7 mouse cellular contexts compared by ENCODE assay signal in genomic region chr5:35279696-35280001, GRCm38 (mm10). TPM values are rescaled to one million over a fixed set of nuclear protein-coding genes. Genes with fewer than 3 reads are reported as not detected.
DNase-seq lines count a peak whose midpoint lies in the region; ATAC-seq and TF ChIP-seq lines count a peak whose summit lies in the region.

No protein-coding gene starts in this region.

- H3K9me3 ChIP-seq in embryonic facial prominence, embryonic 14.5 days (ENCODE audit: control insufficient read depth, low read length), result no peaks in the 10 kb centered on the region
- H3K9me3 ChIP-seq in hindbrain, embryonic 14.5 days (ENCODE audit: control insufficient read depth, low read length), result no peaks in the 10 kb centered on the region
- H3K9me3 ChIP-seq in midbrain, embryonic 16.5 days (replicated peaks; ENCODE audit: control insufficient read depth, low read length, poor library complexity, severe bottlenecking), result no peaks in the 10 kb centered on the region

- peak overlapping the region; percentile 45 for H3K9ac ChIP-seq in embryonic facial prominence, embryonic 14.5 days (ENCODE audit: low read depth, low read length)
- H3K9ac ChIP-seq in hindbrain, embryonic 14.5 days, result peak overlapping the region; percentile 60
- peak overlapping the region; percentile 69 for H3K9ac ChIP-seq in midbrain, embryonic 16.5 days (ENCODE audit: low read depth, low read length)

- no peaks in the 10 kb centered on the region for H3K36me3 ChIP-seq in embryonic facial prominence, embryonic 14.5 days (ENCODE audit: control insufficient read depth, insufficient read depth, low read length)
- no peaks in the 10 kb centered on the region for H3K36me3 ChIP-seq in hindbrain, embryonic 14.5 days (replicated peaks; ENCODE audit: control insufficient read depth, insufficient read depth)
- no peaks in the 10 kb centered on the region for H3K36me3 ChIP-seq in midbrain, embryonic 16.5 days (ENCODE audit: control insufficient read depth, insufficient read depth, low read length)

- TF ChIP-seq CTCF in layer of hippocampus, adult 2 months (conservative IDR thresholded peaks at IDR 0.05), result no peak

- WGBS in embryonic facial prominence, embryonic 14.5 days, result no CpG with 5 or more reads among the region's 49 CpGs
- WGBS in hindbrain, embryonic 14.5 days, result 1% methylated on average over 44 of the region's 49 CpGs
- 0% methylated on average over 14 of the region's 49 CpGs for WGBS in midbrain, embryonic 16.5 days

- peak overlapping the region; percentile 90 for H3K4me2 ChIP-seq in embryonic facial prominence, embryonic 14.5 days (ENCODE audit: low read depth, low read length)
- H3K4me2 ChIP-seq in hindbrain, embryonic 14.5 days (replicated peaks), result peak overlapping the region; percentile 90
- H3K4me2 ChIP-seq in midbrain, embryonic 16.5 days (ENCODE audit: low read length), result peak overlapping the region; percentile 94

- H3K27ac ChIP-seq in layer of hippocampus, adult 2 months, result peak overlapping the region; percentile 90
- H3K27ac ChIP-seq in embryonic facial prominence, embryonic 14.5 days (replicated peaks; ENCODE audit: low read depth, low read length), result no peak overlapping the region
- no peak overlapping the region for H3K27ac ChIP-seq in hindbrain, embryonic 14.5 days
- no peak overlapping the region for H3K27ac ChIP-seq in midbrain, embryonic 16.5 days (ENCODE audit: low read length)

- DNase-seq in layer of hippocampus, adult 2 months (ENCODE audit: low spot score in 2 of 2), result no peak
- DNase-seq in layer of hippocampus, adult 18-20 months (ENCODE audit: low spot score in 2 of 2), result no peak
- DNase-seq in embryonic facial prominence, embryonic 14.5 days (ENCODE audit: low spot score), result no peak
- no peak for DNase-seq in hindbrain, embryonic 14.5 days (ENCODE audit: low spot score)
- no peak for DNase-seq in adrenal gland, postnatal 10 days
- no peak for DNase-seq in B cell, adult 2 months

- no peak for ATAC-seq in embryonic facial prominence, embryonic 14.5 days (ENCODE audit: low read depth)
- 0 out of 2 replicates have a peak, but pooled peaks have one; percentile 4 for ATAC-seq in hindbrain, embryonic 14.5 days (ENCODE audit: low FRiP score)
- 0 out of 2 replicates have a peak, but pooled peaks have one; percentile 18 for ATAC-seq in midbrain, embryonic 16.5 days

- peaks cover 80% of the 10 kb centered on the region for H3K27me3 ChIP-seq in embryonic facial prominence, embryonic 14.5 days (replicated peaks; ENCODE audit: control insufficient read depth, insufficient read depth, low read length)
- peaks cover 67% of the 10 kb centered on the region for H3K27me3 ChIP-seq in hindbrain, embryonic 14.5 days (ENCODE audit: control insufficient read depth, insufficient read depth, low read length)
- H3K27me3 ChIP-seq in midbrain, embryonic 16.5 days (ENCODE audit: control insufficient read depth, insufficient read depth, low read depth, low read length), result peaks cover 65% of the 10 kb centered on the region

- 0 out of 2 replicates have a peak, but pooled peaks cover 5% of the 10 kb centered on the region for H3K4me1 ChIP-seq in embryonic facial prominence, embryonic 14.5 days (ENCODE audit: control insufficient read depth, insufficient read depth, low read length)
- H3K4me1 ChIP-seq in hindbrain, embryonic 14.5 days (replicated peaks; ENCODE audit: control insufficient read depth, insufficient read depth, low read length), result peaks cover 3% of the 10 kb centered on the region; the same call in 1 of the 2 replicates
- H3K4me1 ChIP-seq in midbrain, embryonic 16.5 days (ENCODE audit: control insufficient read depth, insufficient read depth, low read length), result peaks cover 12% of the 10 kb centered on the region

- peak overlapping the region; percentile 71 for H3K4me3 ChIP-seq in layer of hippocampus, adult 2 months
- H3K4me3 ChIP-seq in embryonic facial prominence, embryonic 14.5 days (ENCODE audit: low read depth, low read length), result peak overlapping the region; percentile 54
- H3K4me3 ChIP-seq in hindbrain, embryonic 14.5 days (replicated peaks; ENCODE audit: low read length), result peak overlapping the region; percentile 48
- H3K4me3 ChIP-seq in midbrain, embryonic 16.5 days (ENCODE audit: low read depth, low read length), result peak overlapping the region; percentile 63

RNA-seq across cellular contexts. Expression of gene Adra2c, which starts 1.5 kb away (rescaled TPM):
- 10 to 100 TPM; 23.6 to 25.6 TPM for total RNA-seq in layer of hippocampus, adult 2 months (2021)
- total RNA-seq in layer of hippocampus, adult 18-20 months (2021), result 10 to 100 TPM; 26.9 to 32.3 TPM
- 0.31 and 0.53 TPM in 2 replicates for polyA plus RNA-seq in embryonic facial prominence, embryonic 14.5 days (2014; fragmentation: Nextera tagmentation; extraction: Ambion mirVana)
- 0.67 and 1.1 TPM in 2 replicates for polyA plus RNA-seq in hindbrain, embryonic 14.5 days (2014; fragmentation: Nextera tagmentation; extraction: Ambion mirVana)
- 0.36 and 0.39 TPM in 2 replicates for polyA plus RNA-seq in midbrain, embryonic 16.5 days (2015; fragmentation: Nextera tagmentation; extraction: Ambion mirVana)
- total RNA-seq in adrenal gland, postnatal 10 days (2021), result 1 to 10 TPM in 1 of 2 experiments, under 1 TPM in 1; 0.69 to 1.2 TPM

Comparison
In these comparisons a context has a peak if more than half of its experiments do, and no peak if none do; other contexts are left out.
1. RNA of gene Adra2c, which starts 1.5 kb away (total RNA-seq): 26.9 to 32.3 TPM in layer of hippocampus, adult 18-20 months and 23.6 to 25.6 TPM in layer of hippocampus, adult 2 months; 0.69 to 1.2 TPM in adrenal gland, postnatal 10 days; every median in the first group is over 10 times any median in the second.
2. Peak in every context shown above with its lines, with median percentiles within 50 percentile points of each other: H3K4me3 ChIP-seq, H3K4me2 ChIP-seq and H3K9ac ChIP-seq.